Mouse (Mus musculus) adrenal gland, postnatal 14 days (tissue): ENCODE data around the gene Klhl25. TPM values are rescaled to one million over a fixed set of nuclear protein-coding genes. Genes with fewer than 3 reads are reported as not detected.
"Not testable (repeated sequence)": the region's sequence is repeated elsewhere in the genome, so short reads cannot be mapped to it uniquely, and the experiment has no call there.

Experiments used
- DNase-seq: peaks from one replicate; pipeline ENCODE4 v3.0.0; 2021; ENCODE audit warnings: mixed read lengths
- long read RNA-seq, 2 experiments: library from polyadenylated mRNA; stranded (forward); transcript quantifications; one replicate each; pipeline ENCODE4 v2.0.0; 2021
- total RNA-seq: library from RNA; stranded (reverse); gene quantifications from 2 replicates; pipeline ENCODE4 v1.2.3, GENCODE M21; 2021

Klhl25 gene
- 12.5 and 14.3 TPM in 2 replicates for total RNA-seq
- long read RNA-seq, experiment 1, transcript Klhl25-201 (3 exons, 3,385 nt): minor isoform, 6 of 24 reads
- long read RNA-seq, experiment 1, transcript Klhl25-202 (3 exons, 3,403 nt): major isoform, 11 of 24 reads
- long read RNA-seq, experiment 1, partial matches to known transcripts: 4 of 24 reads
- long read RNA-seq, experiment 1, other reads (novel, unspliced or antisense): 2 of 24 reads
- long read RNA-seq, experiment 2, transcript Klhl25-202 (3 exons, 3,403 nt): major isoform, 14 of 27 reads
- long read RNA-seq, experiment 2, transcript Klhl25-201 (3 exons, 3,385 nt): minor isoform, 9 of 27 reads
- long read RNA-seq, experiment 2, partial matches to known transcripts: 3 of 27 reads
- long read RNA-seq, experiment 2, other reads (novel, unspliced or antisense): 1 of 27 reads

DNA sequence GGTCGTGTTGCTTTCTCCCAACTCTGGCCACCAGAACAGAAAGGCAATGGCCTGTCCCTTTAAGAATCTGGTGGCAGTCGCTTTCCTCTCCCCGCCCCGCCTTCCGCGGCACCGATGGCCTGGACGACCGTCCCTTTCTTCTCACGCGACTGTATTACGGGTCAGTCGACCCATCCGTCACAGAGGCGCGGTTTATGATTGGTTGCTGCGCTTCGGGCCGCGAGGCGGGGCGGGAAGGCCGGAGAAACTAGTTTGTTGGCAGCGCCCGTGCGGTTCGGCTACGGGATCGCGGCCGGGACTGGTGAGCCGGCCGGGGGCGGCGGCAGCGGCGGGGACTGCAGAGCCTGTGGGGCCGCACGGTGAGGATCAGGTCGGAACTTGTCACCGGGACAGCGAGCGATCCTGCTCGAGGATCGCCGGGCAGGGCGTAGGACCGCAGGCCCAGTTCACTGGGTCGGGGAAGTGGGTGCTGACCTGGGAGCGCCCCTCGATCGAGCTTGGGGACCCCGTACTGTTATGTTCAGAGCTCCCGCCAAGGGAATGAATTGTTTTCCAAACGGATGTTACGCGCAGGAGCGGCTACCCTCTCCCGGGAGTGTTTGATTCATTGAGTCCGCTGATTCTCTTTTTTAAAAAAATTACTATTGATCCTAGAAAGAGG lies at the start of gene Klhl25:
TSS of gene Klhl25 (plus strand) at position 196 of the 661 bp plus-strand sequence.
- peak; percentile 98 for DNase-seq

DNA sequence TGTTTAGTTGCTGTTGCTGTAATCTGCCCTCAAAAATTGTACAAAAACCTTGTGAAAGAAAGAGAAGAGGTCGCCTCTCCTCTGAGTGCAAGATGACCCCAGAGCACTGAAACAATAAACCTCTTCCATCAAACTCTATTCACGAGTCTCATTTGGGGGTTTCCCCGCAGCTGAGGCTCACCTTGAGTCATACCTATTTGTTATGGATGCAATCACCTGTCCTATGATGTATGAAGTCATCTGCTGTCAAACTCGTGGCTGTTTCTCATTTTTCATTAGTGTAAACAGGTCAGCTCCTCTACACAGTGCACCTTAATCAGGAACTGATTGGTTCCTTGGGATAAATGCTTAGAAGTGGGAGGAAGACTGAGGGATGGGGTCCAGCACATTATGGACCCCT lies 47.6 kb upstream of the Klhl25 start:
- DNase-seq: no peak

GRCm38 (mm10) chr7:75801022-75801421 lies 47.1 kb upstream of the Klhl25 start:
- no peak for DNase-seq

DNA sequence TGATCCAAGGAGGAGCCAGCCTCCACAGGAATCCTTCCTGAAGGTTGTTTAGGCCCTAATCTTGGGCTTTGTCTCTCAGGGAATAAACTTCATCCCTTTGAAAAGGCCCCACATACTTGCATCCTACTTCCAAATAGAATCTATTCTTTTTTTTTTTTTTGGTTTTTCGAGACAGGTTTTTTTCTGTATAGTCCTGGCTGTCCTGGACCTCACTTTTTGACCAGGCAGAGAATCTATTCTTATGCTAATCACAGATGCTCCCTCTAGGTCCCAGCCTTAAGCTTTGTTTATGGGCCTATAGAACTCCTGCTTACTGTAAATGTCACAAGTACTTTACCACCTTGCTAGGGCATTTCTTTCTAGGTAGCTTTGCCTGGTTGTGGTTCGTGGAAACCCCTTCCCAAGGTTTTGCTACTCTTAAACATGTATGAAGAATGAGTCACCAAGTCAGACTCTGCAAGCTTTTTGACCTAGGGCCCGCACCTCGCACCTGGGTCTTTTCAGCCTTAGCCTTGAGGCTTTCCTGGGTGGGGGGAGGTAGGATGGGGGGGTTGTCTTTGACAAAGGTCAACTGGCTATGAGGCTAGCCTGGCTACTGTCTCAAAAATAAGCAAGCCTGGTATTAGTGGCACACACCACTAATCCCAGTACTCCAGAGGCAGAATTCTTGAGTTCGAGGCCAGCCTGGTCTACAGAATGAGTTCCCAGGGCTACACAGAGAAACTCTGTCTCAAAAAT lies 46.3 kb upstream of the Klhl25 start:
- no peak for DNase-seq

GRCm38 (mm10) chr7:75802887-75803286 lies 45.2 kb upstream of the Klhl25 start:
- DNase-seq: no peak

GRCm38 (mm10) chr7:75806161-75806560 lies 41.9 kb upstream of the Klhl25 start:
- no peak for DNase-seq

DNA sequence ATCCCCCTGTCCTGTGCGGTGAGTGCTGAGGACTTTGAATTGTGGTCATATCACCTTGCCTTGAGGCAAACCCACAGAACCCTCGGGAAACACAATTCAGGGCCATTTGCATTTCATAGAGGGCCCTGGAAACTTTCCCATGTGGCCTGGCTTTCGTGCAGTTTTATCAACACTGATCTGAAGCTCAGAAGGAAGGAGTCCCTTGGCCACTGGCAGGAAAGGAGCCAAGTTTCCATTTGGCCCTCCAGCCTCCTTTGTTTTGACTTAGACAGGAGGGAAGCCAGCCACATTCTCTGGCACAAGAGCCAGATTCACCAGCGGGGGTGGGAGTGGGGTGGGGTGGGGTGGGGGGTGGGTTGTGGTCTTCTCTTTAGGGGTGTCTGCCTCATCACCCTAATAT lies 41.4 kb upstream of the Klhl25 start:
- DNase-seq: peak; percentile 46

DNA sequence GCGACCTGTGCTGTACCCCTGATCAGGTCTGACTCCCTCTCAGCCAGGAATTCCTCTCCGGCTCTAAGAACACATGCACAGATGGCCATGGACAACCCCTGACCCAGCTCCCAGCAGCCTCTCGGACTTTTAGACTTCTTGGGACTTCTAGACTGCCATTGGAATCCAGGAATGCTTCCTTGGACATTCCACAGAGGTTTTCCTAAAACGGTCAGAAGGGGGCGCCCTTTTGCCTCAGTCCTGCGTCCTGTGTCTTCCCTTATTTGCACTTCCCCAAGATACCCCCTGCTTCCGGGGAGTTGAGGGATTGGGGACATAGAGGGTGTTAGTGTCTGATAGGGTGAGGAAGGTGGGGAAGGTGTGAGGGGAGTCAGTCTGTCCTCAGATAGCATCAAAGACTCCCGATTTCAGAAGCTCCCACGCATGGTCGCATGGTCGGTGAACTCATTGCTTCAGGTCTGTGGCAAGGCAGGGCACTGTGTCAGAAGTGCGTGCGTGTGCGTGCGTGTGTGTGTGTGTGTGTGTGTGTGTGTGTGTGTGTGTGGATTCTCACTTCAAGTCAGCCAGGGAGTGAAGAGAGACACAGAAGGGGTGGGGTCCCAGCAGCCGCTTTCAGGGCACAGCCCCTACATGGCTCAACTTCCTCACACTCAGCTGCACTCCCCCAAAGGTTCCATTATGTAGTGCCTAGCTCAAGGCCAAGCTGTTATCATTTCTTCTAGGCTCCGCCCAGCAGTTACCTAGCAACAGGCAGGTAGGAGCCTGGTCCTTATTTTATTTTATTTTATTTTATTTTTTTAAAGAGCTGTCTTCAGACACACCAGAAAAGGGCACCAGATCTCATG lies 40.4 kb upstream of the Klhl25 start:
- DNase-seq: peak; percentile 64

GRCm38 (mm10) chr7:75820687-75821086 lies 27.4 kb upstream of the Klhl25 start:
- DNase-seq: no peak

- no peak for DNase-seq
Observed at GRCm38 (mm10) chr7:75822087-75822668, 25.9 kb upstream of the Klhl25 start.

- DNase-seq: no peak
Observed at GRCm38 (mm10) chr7:75823071-75823470, 25.0 kb upstream of the Klhl25 start.

DNA sequence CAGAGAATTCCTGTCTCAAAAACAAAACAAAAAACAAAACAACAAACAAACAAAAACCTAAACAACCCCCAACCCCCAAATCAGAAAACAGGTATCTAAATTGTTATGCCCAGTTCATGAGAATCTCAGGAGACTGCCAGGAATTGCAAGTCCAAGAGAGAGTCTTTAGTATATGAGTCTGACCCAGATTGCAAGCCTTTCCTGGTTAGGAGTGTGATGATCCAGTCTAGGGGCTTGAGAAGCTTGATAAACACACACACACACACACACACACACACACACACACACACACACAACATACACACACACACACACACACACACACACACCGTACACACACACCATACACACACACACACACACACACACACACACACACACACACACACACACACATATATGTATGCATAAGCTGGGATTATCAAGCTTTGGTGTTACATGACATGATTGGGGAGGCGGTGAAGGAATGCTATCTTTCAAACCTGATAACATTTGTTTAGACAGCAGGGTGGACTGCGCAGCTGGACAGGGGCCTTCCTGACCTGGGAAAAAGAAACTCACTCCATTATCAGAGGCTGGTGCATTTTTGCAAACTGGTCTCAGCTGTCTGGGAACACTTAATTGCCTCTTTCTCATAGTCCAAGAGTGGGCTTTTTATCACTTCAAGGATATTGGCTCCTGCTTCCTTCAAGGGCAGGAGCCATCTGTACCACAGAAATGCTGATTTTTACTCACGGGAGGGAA lies 21.6 kb upstream of the Klhl25 start:
- no peak for DNase-seq

- peak; percentile 37 for DNase-seq
Observed at GRCm38 (mm10) chr7:75827357-75827756, 20.8 kb upstream of the Klhl25 start.

GRCm38 (mm10) chr7:75827850-75828249 lies 20.3 kb upstream of the Klhl25 start:
- DNase-seq: peak; percentile 73

DNA sequence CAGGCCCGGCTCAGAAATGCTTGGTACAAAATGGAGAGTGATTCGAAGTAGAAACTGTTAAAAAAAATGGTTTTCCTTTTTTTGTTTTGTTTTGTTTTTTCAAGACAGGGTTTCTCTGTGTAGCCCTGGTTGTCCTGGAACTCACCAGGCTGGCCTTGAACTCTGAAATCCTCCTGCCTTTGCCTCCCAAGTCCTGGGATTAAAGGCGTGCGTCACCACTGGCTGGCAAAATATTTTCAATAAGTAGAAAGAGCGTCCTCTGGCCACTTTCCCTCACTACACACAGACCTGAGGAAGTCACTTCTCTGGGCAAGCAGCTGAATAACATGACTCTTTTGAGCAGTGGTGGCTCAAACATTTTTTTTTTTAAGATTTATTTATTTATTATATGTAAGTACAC lies 19.6 kb upstream of the Klhl25 start:
- DNase-seq: peak; percentile 15

DNA sequence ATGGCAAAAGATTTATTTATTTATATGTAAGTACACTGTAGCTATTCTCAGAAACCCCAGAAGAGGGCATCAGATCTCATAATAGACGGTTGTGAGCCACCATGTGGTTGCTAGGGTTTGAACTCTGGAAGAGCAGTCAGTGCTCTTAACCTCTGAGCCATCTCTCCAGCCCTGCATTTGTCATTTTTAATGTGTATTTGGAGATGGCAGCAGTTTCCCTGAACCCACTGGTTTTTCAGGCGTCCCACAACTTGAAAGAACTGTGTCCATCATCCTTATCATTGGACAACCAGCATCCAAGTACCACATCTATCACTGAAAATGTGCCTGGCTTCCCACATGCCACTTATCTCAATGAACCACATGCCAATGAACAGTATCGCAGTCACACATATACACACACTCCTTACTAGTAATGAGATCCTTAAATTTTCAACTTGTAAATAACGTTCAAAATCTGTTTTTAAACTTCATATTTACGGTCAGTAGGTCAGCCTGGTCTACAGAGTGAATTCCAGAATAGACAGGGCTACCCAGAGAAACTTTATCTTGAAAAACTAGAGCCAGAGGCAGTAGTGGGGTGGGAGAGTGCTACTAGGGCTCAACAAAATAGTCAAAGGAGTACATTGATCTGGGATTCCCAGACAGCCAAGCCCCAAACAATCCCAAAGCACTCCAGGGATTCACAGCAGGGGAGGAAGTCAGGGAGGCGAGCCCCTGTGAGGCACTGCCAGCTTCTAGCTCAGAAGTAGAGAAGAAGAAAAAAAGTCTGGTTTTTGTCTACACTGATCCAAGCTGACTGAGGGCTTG lies 17.7 kb upstream of the Klhl25 start:
- DNase-seq: no peak

GRCm38 (mm10) chr7:75833960-75834359 lies 14.2 kb upstream of the Klhl25 start:
- DNase-seq: not testable (repeated sequence)

- DNase-seq: not testable (repeated sequence)
Observed at GRCm38 (mm10) chr7:75834932-75835631, 13.0 kb upstream of the Klhl25 start.

DNA sequence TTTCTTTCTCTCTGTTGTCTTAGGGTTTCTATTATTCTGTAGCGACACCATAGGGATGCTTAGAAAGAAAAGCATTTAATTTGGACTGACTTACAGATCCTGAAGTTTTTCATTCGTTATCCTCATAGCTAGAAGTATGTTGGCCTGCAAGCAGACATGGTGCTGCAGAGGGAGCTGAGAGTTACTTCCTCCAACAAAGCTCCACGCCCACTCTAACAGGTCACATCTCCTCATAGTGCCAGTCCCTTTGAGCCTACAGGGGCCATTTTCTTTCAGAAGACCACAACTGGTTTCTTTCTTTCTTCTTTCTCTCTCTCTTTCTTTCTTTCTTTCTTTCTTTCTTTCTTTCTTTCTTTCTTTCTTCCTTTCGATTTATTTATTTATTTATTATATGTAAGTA lies 8.0 kb upstream of the Klhl25 start:
- no peak for DNase-seq
